Mouse (Mus musculus): ENCODE data around the gene Rad18. TPM values are rescaled to one million over a fixed set of nuclear protein-coding genes. Genes with fewer than 3 reads are reported as not detected.

Gene Rad18
- 79.1 TPM for polyA plus RNA-seq (2017; shearing (Covaris generic))

GRCm38 (mm10) chr6:112696056-112696950 is at the start of gene Rad18:
Rad18 (minus strand) TSS chr6:112696686.

Other genes starting within 250 kb of the Rad18 start
- not detected for gene Cav3, start 237.2 kb downstream of the Rad18 start, polyA plus RNA-seq (2017; shearing (Covaris generic))
- not detected for gene Oxtr, start 206.7 kb downstream of the Rad18 start, polyA plus RNA-seq (2017; shearing (Covaris generic))

Measured in naive thymus-derived CD4-positive, alpha-beta T cell, adult 5 months (primary cell).